24 mouse cellular contexts compared by ENCODE assay signal in genomic region chr2:101809640-101810305, GRCm38 (mm10).
"Had no signal": no experiment of that assay in that cellular context is flagged by ENCODE, and none has a peak within 500 bp of the region (broad histone marks: within the 10 kb centered on the region; RNA-seq: fewer than 3 reads in every experiment).

No protein-coding gene starts in this region.

- ATAC-seq: hindbrain, postnatal 0 days had no signal

- H3K4me1 ChIP-seq: hindbrain, embryonic 12.5 days; hindbrain, embryonic 15.5 days; liver, embryonic 13.5 days had no signal

- DNase-seq: gastrocnemius, adult 2 months; gastrocnemius, postnatal 10 days; gastrocnemius, postnatal 25 days; heart, adult 18-20 months; heart, postnatal 10 days; heart, postnatal 4 days; kidney, adult 18-20 months; kidney, adult 9 months; kidney, postnatal 10 days; kidney, postnatal 25 days; kidney, postnatal 4 days; liver; liver, embryonic 13.5 days had no signal

- H3K4me2 ChIP-seq: heart, embryonic 12.5 days; hindbrain, embryonic 12.5 days; hindbrain, embryonic 15.5 days; limb, embryonic 12.5 days; liver, embryonic 11.5 days; liver, embryonic 13.5 days had no signal

- H3K27ac ChIP-seq: gastrocnemius, adult 2 months; heart, embryonic 10.5 days; hindbrain, embryonic 10.5 days; hindbrain, embryonic 12.5 days; hindbrain, embryonic 15.5 days; hindbrain, postnatal 0 days; layer of hippocampus, adult 2 months; left cerebral cortex, adult 2 months; limb, embryonic 10.5 days; limb, embryonic 12.5 days; liver, embryonic 13.5 days had no signal

- H3K4me3 ChIP-seq: gastrocnemius, adult 2 months; heart, embryonic 10.5 days; heart, embryonic 12.5 days; hindbrain, embryonic 10.5 days; hindbrain, embryonic 12.5 days; hindbrain, embryonic 15.5 days; layer of hippocampus, adult 2 months; left cerebral cortex, adult 2 months; limb, embryonic 10.5 days; limb, embryonic 12.5 days; liver, embryonic 13.5 days had no signal

- H3K9ac ChIP-seq: heart, embryonic 12.5 days; hindbrain, embryonic 12.5 days; hindbrain, embryonic 15.5 days; limb, embryonic 12.5 days; liver, embryonic 13.5 days had no signal

- H3K9me3 ChIP-seq: heart, embryonic 10.5 days; heart, embryonic 12.5 days; hindbrain, embryonic 10.5 days; hindbrain, embryonic 12.5 days; hindbrain, embryonic 15.5 days; limb, embryonic 10.5 days; limb, embryonic 12.5 days; liver, embryonic 13.5 days had no signal

- H3K27me3 ChIP-seq: heart, embryonic 12.5 days; hindbrain, embryonic 12.5 days; hindbrain, embryonic 15.5 days; limb, embryonic 12.5 days; liver, embryonic 13.5 days had no signal

- H3K36me3 ChIP-seq: heart, embryonic 10.5 days; heart, embryonic 12.5 days; hindbrain, embryonic 10.5 days; hindbrain, embryonic 12.5 days; hindbrain, embryonic 15.5 days; limb, embryonic 10.5 days; limb, embryonic 12.5 days; liver, embryonic 13.5 days had no signal
